Mouse (Mus musculus) cerebellum, adult 2 months (tissue): ENCODE measurements at regions not wholly inside any gene's neighbourhood (a gene's known extent, or its start where the extent isn't known, plus 50 kb on each side); places are given as distances from the start of the nearest gene placed in this dataset.

Experiments used
- CTCF ChIP-seq: fragments of 200-500 bp; IDR thresholded peaks from 2 replicates; pipeline ENCODE4 v1.5.1; 2011; ENCODE audit warnings: low read depth, mild to moderate bottlenecking, control low read depth, low read length, moderate library complexity, borderline replicate concordance; ENCODE audit not compliant: insufficient read depth
- POLR2A ChIP-seq: fragments of 200-500 bp; IDR thresholded peaks from 2 replicates; pipeline ENCODE4 v1.6.1; 2011; ENCODE audit warnings: low read length, control low read depth, borderline replicate concordance; ENCODE audit not compliant: insufficient read depth

GRCm38 (mm10) chr7:36529504-36530065, 168.3 kb upstream of the Tshz3 start:
- TF ChIP-seq CTCF (no peak), POLR2A (no peak)
